Mouse (Mus musculus) heart, postnatal 0 days (tissue): ENCODE data around the gene Cpsf6.

Experiments
- CTCF ChIP-seq: IDR thresholded peaks from 2 replicates; pipeline ENCODE4 v1.5.1; 2016; ENCODE audit warnings: antibody characterized with exemption, control low read depth, low read depth
- EP300 ChIP-seq: IDR thresholded peaks from 2 replicates; pipeline ENCODE4 v1.6.1; 2016; ENCODE audit warnings: antibody characterized with exemption, low read depth

- TF ChIP-seq CTCF (no peak), EP300 (no peak)
Measured at GRCm38 (mm10) chr10:117342406-117342805, 37.4 kb downstream of the Cpsf6 start.
